Mouse (Mus musculus) bone marrow, adult 2 months (tissue): Measurements from ENCODE around the gene Homer2. TPM values are rescaled to one million over a fixed set of nuclear protein-coding genes. Genes with fewer than 3 reads are reported as not detected.

Source experiments
- H3K27ac ChIP-seq: fragments of 200-500 bp; 2 replicates; pipeline ENCODE4 v1.5.1; 2012; ENCODE audit warnings: low read depth, mild to moderate bottlenecking, control low read depth, inconsistent platforms, low read length; ENCODE audit not compliant: control insufficient read depth, poor library complexity, insufficient read depth
- H3K4me1 ChIP-seq: fragments of 200-500 bp; 2 replicates; pipeline ENCODE4 v1.6.1; 2011; ENCODE audit warnings: low read length; ENCODE audit not compliant: control insufficient read depth, insufficient read depth
- H3K4me3 ChIP-seq: fragments of 200-500 bp; replicated peaks from 2 replicates; pipeline ENCODE3; 2011; ENCODE audit warnings: mild to moderate bottlenecking, low read depth, low read length, control low read depth; ENCODE audit not compliant: control insufficient read depth
- CTCF ChIP-seq: fragments of 200-500 bp; IDR thresholded peaks from 2 replicates; pipeline ENCODE4 v1.5.1; 2011; ENCODE audit warnings: low read length, control low read depth; ENCODE audit not compliant: control insufficient read depth, insufficient read depth
- POLR2A ChIP-seq: fragments of 200-500 bp; IDR thresholded peaks from 2 replicates; pipeline ENCODE4 v1.6.1; 2011; ENCODE audit warnings: low read depth, mild to moderate bottlenecking, control low read depth, low read length, borderline replicate concordance; ENCODE audit not compliant: control insufficient read depth
- WGBS: fragments of 180-500 bp; shearing (Covaris S2); methylation state at CpG from one replicate; pipeline ENCODE4 v1.1.7; 2018; 5-methylcytosine and 5-hydroxymethylcytosine counted together
- polyA plus RNA-seq: library from polyadenylated mRNA; stranded (reverse); fragments of >200 nt; gene quantifications from 2 replicates; pipeline ENCODE4 v1.2.4, GENCODE M21; 2011; ENCODE audit warnings: low replicate concordance; ENCODE audit not compliant: missing spikeins, insufficient read depth, insufficient read length

Gene Homer2
- polyA plus RNA-seq, 1 experiment: 2.1 TPM

DNA sequence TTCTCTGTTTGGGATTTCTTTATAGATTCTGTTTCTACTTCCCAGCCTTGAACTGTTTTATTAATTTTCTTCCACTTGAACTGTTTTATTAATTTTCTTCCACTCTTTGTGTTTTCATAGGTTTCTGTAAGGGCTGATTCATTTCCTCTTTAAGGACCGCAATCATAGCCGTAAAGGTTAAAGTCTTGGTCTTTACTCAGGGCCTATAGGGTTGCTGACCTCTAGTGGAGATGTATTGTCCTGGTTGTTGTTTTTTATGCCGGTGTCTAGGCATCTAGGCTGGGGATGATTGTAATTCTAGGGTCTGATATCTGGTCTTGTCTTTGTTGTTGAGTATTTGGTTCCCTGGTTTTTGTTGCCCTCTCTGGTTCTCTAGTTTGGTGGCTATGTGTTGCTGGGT is 123.8 kb downstream of the Homer2 start:
- no peak overlapping the region for H3K27ac ChIP-seq
- no peaks in the 10 kb centered on the region for H3K4me1 ChIP-seq
- no peak for TF ChIP-seq CTCF
- TF ChIP-seq POLR2A: no peak
- WGBS: 75% methylated on average over 3 of the region's 3 CpGs
- H3K4me3 ChIP-seq: no peak overlapping the region

DNA sequence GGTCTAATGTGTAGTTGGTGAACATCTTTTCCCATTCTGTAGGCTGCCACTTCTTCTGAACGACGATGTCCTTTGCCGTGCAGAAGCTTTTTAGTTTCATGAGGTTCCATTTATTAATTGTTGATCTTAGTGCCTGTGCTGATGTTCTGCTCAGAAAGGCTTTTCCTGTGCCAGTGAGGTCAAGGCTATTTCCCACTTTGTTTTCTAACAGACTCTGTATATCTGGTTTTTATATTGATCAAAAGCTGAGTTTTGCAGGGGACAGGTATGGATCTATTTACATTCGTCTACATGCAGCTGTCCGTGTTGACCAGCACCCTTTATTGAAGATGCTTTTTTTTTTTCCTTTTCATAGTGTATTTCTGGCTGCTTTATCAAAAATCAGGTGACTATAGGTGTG is 128.0 kb downstream of the Homer2 start:
- Histone ChIP-seq H3K4me3 (no peak overlapping the region), H3K4me1 (peaks cover 1% of the 10 kb centered on the region; the same call in 1 of the 2 replicates), H3K27ac (no peak overlapping the region)
- TF ChIP-seq POLR2A (no peak), CTCF (no peak)
- WGBS: 88% methylated on average over 5 of the region's 5 CpGs

- no peak overlapping the region for H3K27ac ChIP-seq
- 92% methylated on average over 7 of the region's 7 CpGs for WGBS
- H3K4me1 ChIP-seq: peaks cover 1% of the 10 kb centered on the region; the same call in 1 of the 2 replicates
- no peak overlapping the region for H3K4me3 ChIP-seq
- TF ChIP-seq CTCF: no peak
- no peak for TF ChIP-seq POLR2A
These were observed 128.9 kb downstream of the Homer2 start for GRCm38 (mm10) chr7:81578413-81578812.

GRCm38 (mm10) chr7:81577872-81578271 is 129.5 kb downstream of the Homer2 start:
- WGBS: 47% methylated on average over 3 of the region's 3 CpGs
- TF ChIP-seq CTCF (no peak), POLR2A (no peak)
- Histone ChIP-seq H3K4me1 (peaks cover 1% of the 10 kb centered on the region; the same call in 1 of the 2 replicates), H3K4me3 (no peak overlapping the region), H3K27ac (no peak overlapping the region)

DNA sequence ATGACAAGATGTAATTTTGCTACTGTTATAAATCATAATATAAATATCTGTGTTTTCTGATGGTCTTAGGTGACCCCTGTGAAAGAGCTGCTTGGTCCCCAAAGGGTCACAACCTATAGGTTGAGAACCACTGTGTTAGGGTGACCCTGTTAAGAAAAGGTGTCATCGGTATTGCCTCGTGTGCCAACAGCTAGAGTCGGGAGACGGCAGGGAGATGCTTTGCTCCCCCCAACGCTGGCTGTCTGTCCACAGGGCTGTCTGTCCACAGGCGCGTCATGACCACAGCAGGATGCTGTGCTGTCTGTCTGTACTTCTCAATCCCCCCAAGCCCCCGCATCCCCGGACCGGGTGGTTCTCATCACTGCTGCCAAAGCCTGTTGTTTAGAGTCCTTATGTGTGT is 131.7 kb downstream of the Homer2 start:
- Histone ChIP-seq H3K4me1 (peaks cover 1% of the 10 kb centered on the region; the same call in 1 of the 2 replicates), H3K4me3 (no peak overlapping the region), H3K27ac (no peak overlapping the region)
- WGBS: 96% methylated on average over 10 of the region's 10 CpGs
- TF ChIP-seq POLR2A: no peak
- no peak for TF ChIP-seq CTCF

- WGBS: 88% methylated on average over 9 of the region's 9 CpGs
- no peak for TF ChIP-seq POLR2A
- TF ChIP-seq CTCF: no peak
- Histone ChIP-seq H3K27ac (no peak overlapping the region), H3K4me1 (peaks cover 1% of the 10 kb centered on the region; the same call in 1 of the 2 replicates), H3K4me3 (no peak overlapping the region)
These were observed 133.5 kb downstream of the Homer2 start for GRCm38 (mm10) chr7:81573821-81574220.

GRCm38 (mm10) chr7:81573397-81573796 is 133.9 kb downstream of the Homer2 start:
- H3K27ac ChIP-seq: no peak overlapping the region
- TF ChIP-seq CTCF: no peak
- no peak for TF ChIP-seq POLR2A
- WGBS: 62% methylated on average over 6 of the region's 6 CpGs

DNA sequence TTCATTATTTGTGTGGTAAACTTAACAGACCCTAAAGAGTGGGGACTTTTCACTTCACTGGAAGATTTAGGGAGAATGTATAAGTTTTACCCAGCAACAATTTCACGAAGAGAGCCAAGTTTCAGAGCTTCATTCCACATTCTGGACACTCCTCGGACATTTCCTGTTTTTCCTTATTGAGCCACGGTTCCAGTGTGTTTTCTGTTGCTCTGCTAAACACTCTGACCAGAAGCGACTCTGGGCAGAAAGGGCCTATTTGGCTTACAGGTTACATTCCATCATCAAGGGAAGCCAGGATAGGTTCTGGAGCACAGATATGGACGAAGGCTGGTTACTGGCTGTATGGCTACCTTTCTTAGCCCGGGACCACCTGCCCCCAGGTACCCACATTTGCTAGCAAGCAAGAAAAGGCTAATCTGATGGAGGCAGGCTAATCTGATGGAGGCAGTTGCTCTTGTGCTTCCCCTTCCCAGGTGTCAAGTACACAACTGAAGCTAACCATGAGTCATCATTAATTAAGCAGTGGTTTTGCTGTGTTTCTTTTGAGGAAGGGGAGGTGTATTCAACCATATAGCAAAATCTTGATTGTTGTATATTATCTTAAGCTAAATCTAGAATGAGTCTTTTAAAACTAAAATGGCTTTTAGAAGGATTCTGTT is 134.6 kb downstream of the Homer2 start:
- Histone ChIP-seq H3K27ac (peak overlapping the region; percentile 44; the same call in 1 of the 2 replicates), H3K4me1 (no peaks in the 10 kb centered on the region), H3K4me3 (peak overlapping the region; percentile 31)
- TF ChIP-seq POLR2A (no peak), CTCF (no peak)
- WGBS: 44% methylated on average over 6 of the region's 6 CpGs

More at GRCm38 (mm10) chr7:81573397-81573796, 133.9 kb downstream of the Homer2 start:
- Histone ChIP-seq H3K4me3 (peak overlapping the region; percentile 22), H3K4me1 (peaks cover 1% of the 10 kb centered on the region; the same call in 1 of the 2 replicates)

DNA sequence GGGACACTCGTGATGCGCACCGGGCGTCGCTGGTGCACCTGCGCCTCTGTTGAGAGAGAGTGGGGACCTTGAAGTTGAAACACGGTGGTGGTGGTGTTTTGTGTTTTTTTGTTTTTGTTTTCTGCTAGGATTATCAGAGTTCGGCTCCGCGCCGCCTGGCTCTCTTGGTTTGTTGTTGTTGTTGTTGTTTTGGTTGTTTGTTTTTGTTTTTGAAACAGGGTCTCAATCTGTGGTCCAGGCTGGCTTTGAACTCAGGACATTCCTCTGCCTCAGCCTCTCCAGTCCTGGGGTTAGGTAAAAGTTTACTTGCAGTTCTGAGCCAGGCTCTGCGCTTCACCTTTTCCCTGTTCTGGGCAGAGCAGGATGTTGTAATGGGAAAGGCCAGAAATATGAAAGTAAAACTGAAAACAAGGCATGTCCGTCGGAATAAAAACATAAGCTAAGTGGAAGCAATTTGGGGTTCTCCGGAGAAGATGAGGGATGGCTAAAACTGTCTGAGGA is 135.3 kb downstream of the Homer2 start:
- Histone ChIP-seq H3K27ac (peak overlapping the region; percentile 99), H3K4me1 (no peaks in the 10 kb centered on the region), H3K4me3 (peak overlapping the region; percentile 65)
- WGBS: 1% methylated on average over 15 of the region's 15 CpGs
- TF ChIP-seq CTCF: no peak
- TF ChIP-seq POLR2A: no peak
